Mouse (Mus musculus) forebrain, postnatal 0 days (tissue): Measurements from ENCODE around the gene Washc4. TPM values are rescaled to one million over a fixed set of nuclear protein-coding genes. Genes with fewer than 3 reads are reported as not detected.
A peak's percentile ranks its signal among the peaks of the same experiment; 100 is the strongest.

ENCODE experiments used
- ATAC-seq: fragments of 200-750 bp; cut with Nextera tagmentation; 2 replicates; pipeline ENCODE4 v1.8.0; 2017; ENCODE audit warnings: mild to moderate bottlenecking, moderate library complexity
- DNase-seq: peaks from one replicate; pipeline ENCODE4 v3.0.0-alpha.2; 2015
- H3K27ac ChIP-seq: fragments of 300-500 bp; sonication (generic); 2 replicates; pipeline ENCODE4 v1.5.1; 2014; ENCODE audit warnings: low read depth, mild to moderate bottlenecking, antibody characterized with exemption, low read length, moderate library complexity, mixed read lengths
- H3K27me3 ChIP-seq: fragments of 300-500 bp; sonication (generic); 2 replicates; pipeline ENCODE4 v1.6.1; 2014; ENCODE audit warnings: mild to moderate bottlenecking, low read length, mixed read lengths; ENCODE audit not compliant: insufficient read depth
- H3K36me3 ChIP-seq: fragments of 300-500 bp; sonication (generic); 2 replicates; pipeline ENCODE4 v1.6.1; 2014; ENCODE audit warnings: mild to moderate bottlenecking, moderate library complexity; ENCODE audit not compliant: insufficient read depth
- H3K4me1 ChIP-seq: fragments of 300-500 bp; sonication (generic); 2 replicates; pipeline ENCODE4 v1.6.1; 2014; ENCODE audit warnings: antibody characterized with exemption; ENCODE audit not compliant: insufficient read depth
- H3K4me2 ChIP-seq: fragments of 300-500 bp; sonication (generic); 2 replicates; pipeline ENCODE4 v1.6.1; 2014; ENCODE audit warnings: low read depth, mild to moderate bottlenecking, moderate library complexity
- H3K4me3 ChIP-seq: fragments of 300-500 bp; sonication (generic); 2 replicates; pipeline ENCODE4 v1.5.1; 2014; ENCODE audit warnings: low read depth, low read length, mixed read lengths
- H3K9ac ChIP-seq: fragments of 300-500 bp; sonication (generic); 2 replicates; pipeline ENCODE4 v1.6.1; 2014; ENCODE audit warnings: mild to moderate bottlenecking
- H3K9me3 ChIP-seq: fragments of 300-500 bp; sonication (generic); 2 replicates; pipeline ENCODE4 v1.6.1; 2016; ENCODE audit warnings: low read length
- CTCF ChIP-seq: sonication (generic); IDR thresholded peaks from 2 replicates; pipeline ENCODE4 v1.5.1; 2016; ENCODE audit warnings: antibody characterized with exemption, control low read depth, low read depth
- WGBS: fragments of 180-500 bp; shearing (Covaris S2); extraction: QIAGEN DNeasy Blood & Tissue Kit; methylation state at CpG from one replicate; pipeline ENCODE4 v1.1.7; 2014; 5-methylcytosine and 5-hydroxymethylcytosine counted together
- polyA plus RNA-seq: library from polyadenylated mRNA; unstranded; fragments of >200 nt; fragmentation: Nextera tagmentation; extraction: Ambion mirVana; gene quantifications from 2 replicates; pipeline ENCODE4 v1.2.1, GENCODE M21; 2015
- total RNA-seq: library from RNA; depleted of rRNA; stranded (reverse); fragments of >200 nt; gene quantifications from 2 replicates; pipeline ENCODE4 v1.2.3, GENCODE M21; 2014

The Washc4 gene
- total and polyA plus RNA-seq, 2 experiments from 2014 or later, result 21.8 to 30.1 TPM

GRCm38 (mm10) chr10:83530384-83530967 lies 13.1 kb upstream of the Washc4 start:
- DNase-seq (no peak), ATAC-seq (no peak)
- no peak overlapping the region for H3K27ac ChIP-seq
- 89% methylated on average over 6 of the region's 6 CpGs for WGBS
- H3K4me3 ChIP-seq, result no peak overlapping the region
- TF ChIP-seq CTCF, result no peak
- H3K4me2 ChIP-seq, result no peak overlapping the region
- no peaks in the 10 kb centered on the region for H3K9me3 ChIP-seq
- peaks cover 12% of the 10 kb centered on the region for H3K4me1 ChIP-seq
- no peaks in the 10 kb centered on the region for H3K27me3 ChIP-seq
- peaks cover 18% of the 10 kb centered on the region for H3K36me3 ChIP-seq
- H3K9ac ChIP-seq, result no peak overlapping the region

DNA sequence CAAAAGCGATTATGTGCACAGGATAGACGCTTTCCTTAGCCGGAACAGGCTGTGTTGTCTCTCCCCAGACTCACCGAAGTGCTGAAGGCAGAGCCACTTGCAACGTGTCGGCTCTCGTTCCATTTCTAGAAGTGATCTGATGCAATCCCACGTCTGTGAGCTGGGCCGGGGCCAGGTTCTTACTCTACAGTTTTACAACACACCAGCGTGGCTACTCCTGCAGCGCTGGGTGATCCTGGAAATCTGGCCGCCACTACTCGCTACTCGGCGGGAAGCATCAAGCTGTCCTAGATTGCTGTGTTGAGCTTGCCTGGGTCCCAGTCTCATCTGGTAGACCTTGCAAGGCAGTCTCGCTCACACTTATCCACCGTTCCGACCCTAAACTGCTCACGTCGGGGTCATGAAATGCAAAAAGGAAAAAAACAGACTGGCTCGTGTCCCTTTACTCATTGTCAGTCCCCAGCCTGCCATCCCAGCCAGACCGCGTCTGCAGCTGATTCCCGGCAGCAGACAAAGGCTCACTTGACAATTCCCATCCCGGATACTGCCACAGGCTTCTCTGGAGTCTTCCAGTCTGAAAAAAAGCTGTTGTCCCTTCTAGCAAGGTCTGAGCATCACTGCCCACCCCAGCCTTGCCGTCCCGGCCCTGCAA lies 10.2 kb upstream of the Washc4 start:
- DNase-seq (peak; percentile 78), ATAC-seq (peak; percentile 73)
- Histone ChIP-seq H3K27me3 (no peaks in the 10 kb centered on the region), H3K36me3 (no peaks in the 10 kb centered on the region), H3K9me3 (no peaks in the 10 kb centered on the region), H3K9ac (peak overlapping the region; percentile 89), H3K4me3 (peak overlapping the region; percentile 67), H3K27ac (peak overlapping the region; percentile 88), H3K4me2 (peak overlapping the region; percentile 78), H3K4me1 (peaks cover 12% of the 10 kb centered on the region)
- WGBS, result 2% methylated on average over 27 of the region's 27 CpGs
- no peak for TF ChIP-seq CTCF

DNA sequence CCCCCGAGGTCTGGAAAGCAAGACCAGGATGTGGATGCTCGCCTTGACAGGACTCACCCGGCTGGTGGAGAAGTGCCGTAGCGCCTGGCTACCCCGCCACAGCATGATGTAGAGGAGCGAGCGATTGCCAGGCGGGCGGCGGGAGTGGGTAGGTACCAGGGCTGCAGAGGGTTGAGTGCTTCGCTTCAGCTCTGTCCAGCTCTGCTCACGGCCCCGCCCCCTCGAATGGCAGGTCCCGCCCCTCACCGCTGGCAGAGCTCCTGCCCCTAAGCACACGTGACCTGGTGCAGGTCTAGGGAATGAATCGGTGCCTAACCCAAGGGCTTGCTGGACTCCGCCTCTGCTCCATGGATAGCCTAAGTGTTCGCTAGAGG lies 9.7 kb upstream of the Washc4 start, which contains the start of gene Aldh1l2:
Gene Aldh1l2, minus strand, starts transcription at position 231 of the 374 bp plus-strand sequence.
- Histone ChIP-seq H3K27ac (peak within 1 kb of the TSS; percentile 88), H3K36me3 (no peaks in the 10 kb centered on the region), H3K9ac (peak within 1 kb of the TSS; percentile 89), H3K4me1 (peaks cover 12% of the 10 kb centered on the region), H3K4me3 (peak within 1 kb of the TSS; percentile 67), H3K4me2 (peak within 1 kb of the TSS; percentile 78), H3K9me3 (no peaks in the 10 kb centered on the region), H3K27me3 (no peaks in the 10 kb centered on the region)
- WGBS, result under 1% methylated on average over 21 of the region's 21 CpGs
- ATAC-seq (peak; percentile 89), DNase-seq (no peak)
- TF ChIP-seq CTCF, result no peak

GRCm38 (mm10) chr10:83536436-83536835 lies 7.1 kb upstream of the Washc4 start:
- H3K9ac ChIP-seq, result no peak overlapping the region
- H3K27me3 ChIP-seq, result no peaks in the 10 kb centered on the region
- DNase-seq (no peak), ATAC-seq (no peak)
- H3K27ac ChIP-seq, result no peak overlapping the region
- H3K4me3 ChIP-seq, result no peak overlapping the region
- no peaks in the 10 kb centered on the region for H3K9me3 ChIP-seq
- no peak overlapping the region for H3K4me2 ChIP-seq
- no peaks in the 10 kb centered on the region for H3K36me3 ChIP-seq
- H3K4me1 ChIP-seq, result peaks cover 12% of the 10 kb centered on the region
- WGBS, result 16% methylated on average over 1 of the region's 1 CpGs
- peak; percentile 15; the same call in 1 of the 2 replicates for TF ChIP-seq CTCF

- H3K36me3 ChIP-seq, result no peaks in the 10 kb centered on the region
- no peak for TF ChIP-seq CTCF
- no peak overlapping the region for H3K27ac ChIP-seq
- no peak for DNase-seq
- H3K27me3 ChIP-seq, result no peaks in the 10 kb centered on the region
- WGBS, result 70% methylated on average over 6 of the region's 6 CpGs
- ATAC-seq, result no peak
- no peaks in the 10 kb centered on the region for H3K4me1 ChIP-seq
- H3K9me3 ChIP-seq, result no peaks in the 10 kb centered on the region
- no peak overlapping the region for H3K4me2 ChIP-seq
- H3K9ac ChIP-seq, result no peak overlapping the region
- H3K4me3 ChIP-seq, result no peak overlapping the region
These were observed 4.1 kb upstream of the Washc4 start for GRCm38 (mm10) chr10:83539311-83539980.

- H3K9ac ChIP-seq, result no peak overlapping the region
- no peaks in the 10 kb centered on the region for H3K27me3 ChIP-seq
- no peak for ATAC-seq
- no peak overlapping the region for H3K4me3 ChIP-seq
- H3K9me3 ChIP-seq, result no peaks in the 10 kb centered on the region
- no peaks in the 10 kb centered on the region for H3K36me3 ChIP-seq
- H3K27ac ChIP-seq, result no peak overlapping the region
- H3K4me1 ChIP-seq, result no peaks in the 10 kb centered on the region
- no peak for DNase-seq
- H3K4me2 ChIP-seq, result no peak overlapping the region
- WGBS, result 41% methylated on average over 3 of the region's 3 CpGs
- no peak for TF ChIP-seq CTCF
These were observed 3.5 kb upstream of the Washc4 start for GRCm38 (mm10) chr10:83540092-83540491.

DNA sequence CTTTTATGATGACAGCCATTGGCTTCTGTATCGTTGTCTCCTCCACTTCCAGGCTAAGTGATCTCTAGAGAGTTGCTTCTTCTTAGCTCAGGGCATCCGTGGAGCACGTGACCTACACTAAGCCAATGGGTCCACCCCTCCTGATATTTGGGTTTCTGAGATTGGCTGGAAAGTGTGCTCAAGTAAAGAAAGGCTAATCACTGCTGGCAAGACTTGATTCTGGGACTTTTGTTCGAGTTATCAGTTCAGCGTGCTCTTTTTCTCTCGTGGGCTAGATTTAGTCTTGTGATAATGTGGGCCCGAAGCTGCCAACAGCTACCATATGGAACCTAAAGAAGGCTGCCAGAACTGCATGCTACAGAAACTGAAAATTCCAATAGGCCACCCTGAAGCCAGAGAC lies 1.3 kb upstream of the Washc4 start:
- Histone ChIP-seq H3K4me2 (no peak overlapping the region), H3K4me3 (no peak overlapping the region), H3K4me1 (peaks cover 8% of the 10 kb centered on the region; the same call in 1 of the 2 replicates), H3K27me3 (no peaks in the 10 kb centered on the region), H3K36me3 (no peaks in the 10 kb centered on the region), H3K9ac (no peak overlapping the region), H3K9me3 (no peaks in the 10 kb centered on the region), H3K27ac (no peak overlapping the region)
- no peak for TF ChIP-seq CTCF
- no peak for ATAC-seq
- DNase-seq, result peak; percentile 61
- 66% methylated on average over 7 of the region's 7 CpGs for WGBS
